Mouse (Mus musculus) brain, embryonic 18.5 days (tissue): ENCODE data around the gene Ddit4.
"Not testable (repeated sequence)": the region's sequence is repeated elsewhere in the genome, so short reads cannot be mapped to it uniquely, and the experiment has no call there.

Experiments used
- DNase-seq: peaks from one replicate; pipeline ENCODE4 v3.0.0-alpha.2; 2012; ENCODE audit warnings: low read depth, low spot score

Gene Ddit4

GRCm38 (mm10) chr10:59951211-59952151, at the start of gene Ddit4:
Gene Ddit4, minus strand, starts transcription at chr10:59951834.
- DNase-seq: peak; percentile 97

GRCm38 (mm10) chr10:59999057-59999456, 47.4 kb upstream of the Ddit4 start:
- no peak for DNase-seq

- DNase-seq: no peak
These were observed 46.0 kb upstream of the Ddit4 start for GRCm38 (mm10) chr10:59997591-59997990.

DNA sequence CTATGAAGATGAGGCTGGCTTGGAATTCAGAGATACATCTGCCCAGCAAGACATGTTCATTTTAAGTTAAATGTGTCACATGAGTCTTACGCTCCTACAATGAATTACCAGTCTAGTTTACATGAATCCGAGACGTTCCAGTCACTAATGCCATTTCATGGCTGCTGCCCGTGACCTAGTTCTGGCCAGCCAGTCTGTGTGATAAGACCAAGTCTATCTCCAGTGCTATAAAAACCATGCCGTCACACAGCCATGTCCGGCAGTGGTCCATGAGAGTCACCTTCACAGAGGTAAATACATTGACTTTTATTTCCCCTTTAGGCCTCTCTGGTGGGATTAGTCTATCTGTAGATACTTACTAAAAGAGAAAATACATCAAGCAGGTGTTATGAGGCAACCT, 44.3 kb upstream of the Ddit4 start:
- DNase-seq: no peak

DNA sequence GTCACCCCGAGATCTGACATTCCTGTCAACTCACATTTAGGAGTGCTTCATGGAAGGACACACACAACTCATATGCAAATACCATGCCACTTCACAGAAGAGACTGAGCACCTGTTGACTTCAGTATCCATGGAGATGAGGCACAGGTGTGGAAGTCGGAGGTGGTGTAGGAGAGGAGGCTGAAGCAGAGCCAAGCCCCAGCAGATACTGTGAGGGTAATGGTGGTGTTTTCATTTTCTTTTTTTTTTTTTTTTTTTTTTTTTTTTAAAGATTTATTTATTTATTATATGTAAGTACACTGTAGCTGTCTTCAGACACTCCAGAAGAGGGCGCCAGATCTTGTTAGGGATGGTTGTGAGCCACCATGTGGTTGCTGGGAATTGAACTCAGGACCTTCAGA, 42.2 kb upstream of the Ddit4 start:
- not testable (repeated sequence) for DNase-seq

DNA sequence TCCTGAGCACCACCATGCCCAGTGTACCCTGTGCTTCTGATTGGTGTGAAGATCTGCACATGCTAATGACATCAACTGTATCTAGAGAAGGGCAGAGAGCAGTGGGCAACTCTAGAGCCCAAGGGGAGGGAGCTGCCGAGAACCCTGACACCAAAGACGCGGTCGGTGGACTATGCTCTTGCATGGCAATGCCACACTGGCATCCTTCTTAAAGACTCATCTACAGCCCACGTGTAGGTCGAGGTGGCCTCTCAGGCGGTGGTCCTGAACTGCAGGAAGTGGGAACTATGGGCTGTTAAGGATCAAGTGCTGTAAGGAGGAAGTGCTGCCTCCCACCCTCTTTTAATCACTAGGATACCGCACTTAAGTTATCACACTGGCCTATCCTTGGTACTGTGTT, 40.4 kb upstream of the Ddit4 start:
- DNase-seq: no peak

- DNase-seq: no peak
These were observed 39.7 kb upstream of the Ddit4 start for GRCm38 (mm10) chr10:59991262-59991880.

DNA sequence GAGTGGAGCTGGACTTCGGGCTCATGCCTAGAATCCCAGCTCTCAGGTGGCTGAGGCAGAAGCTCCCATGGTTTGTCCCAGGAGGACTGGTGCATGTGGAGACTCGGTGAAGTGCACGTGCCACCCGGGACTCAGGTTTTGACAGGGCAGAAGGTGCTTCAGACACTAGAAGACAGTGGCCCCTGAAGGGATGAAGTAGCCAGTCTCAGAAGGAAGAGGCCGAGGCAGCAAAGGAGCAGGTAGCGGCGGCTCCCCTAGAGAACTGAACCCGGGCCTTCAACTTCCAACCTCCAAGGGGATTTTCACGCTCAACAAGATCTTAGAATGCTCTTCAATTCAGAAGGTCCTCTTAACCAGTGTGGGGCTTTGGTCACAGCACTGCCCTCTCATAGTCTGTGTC, 38.8 kb upstream of the Ddit4 start:
- DNase-seq: no peak

- DNase-seq: no peak
These were observed 36.4 kb upstream of the Ddit4 start for GRCm38 (mm10) chr10:59988036-59988435.

GRCm38 (mm10) chr10:59982379-59982873, 30.8 kb upstream of the Ddit4 start:
- DNase-seq: no peak

GRCm38 (mm10) chr10:59981792-59982191, 30.2 kb upstream of the Ddit4 start:
- no peak for DNase-seq

DNA sequence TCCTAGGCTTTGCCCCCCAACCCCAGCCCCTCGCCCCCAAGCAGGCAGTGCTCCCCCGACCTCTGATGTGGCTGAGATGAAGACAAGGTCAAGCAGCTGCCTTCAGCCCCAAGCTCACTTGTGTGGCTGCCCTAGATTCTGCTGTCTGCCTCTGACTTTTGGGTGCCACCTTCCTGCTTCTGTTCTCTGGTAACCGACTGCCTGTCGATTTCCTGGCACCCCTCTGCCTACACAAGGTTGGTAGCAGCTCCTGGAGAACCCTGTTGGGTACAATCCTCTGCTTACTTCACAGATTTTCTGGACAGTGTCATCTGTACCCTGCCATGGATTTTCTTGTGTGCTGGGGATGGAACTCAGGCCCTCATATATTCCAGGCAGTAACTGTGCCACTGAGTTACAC, 29.7 kb upstream of the Ddit4 start:
- no peak for DNase-seq

DNA sequence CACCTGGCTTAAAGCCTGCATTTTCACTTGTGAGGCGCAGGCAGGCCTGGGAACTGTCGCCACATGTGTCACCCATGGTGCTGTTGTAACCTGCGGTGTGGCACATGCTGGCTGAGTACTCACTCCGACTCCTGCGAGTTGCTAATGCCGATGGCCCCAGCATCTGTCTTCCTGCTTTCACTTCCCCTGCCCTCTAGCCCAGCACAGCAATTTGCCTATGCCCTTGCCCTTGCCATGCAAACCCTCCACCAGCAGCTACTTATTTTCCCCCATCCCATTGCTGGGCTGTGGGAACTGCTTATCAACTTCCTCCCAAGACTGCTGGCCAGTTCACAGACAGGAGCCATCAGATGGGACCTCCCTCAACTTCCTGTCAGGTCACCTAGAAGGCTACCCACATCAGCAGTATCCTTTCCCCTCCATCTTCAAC, 29.2 kb upstream of the Ddit4 start:
- DNase-seq: no peak

DNA sequence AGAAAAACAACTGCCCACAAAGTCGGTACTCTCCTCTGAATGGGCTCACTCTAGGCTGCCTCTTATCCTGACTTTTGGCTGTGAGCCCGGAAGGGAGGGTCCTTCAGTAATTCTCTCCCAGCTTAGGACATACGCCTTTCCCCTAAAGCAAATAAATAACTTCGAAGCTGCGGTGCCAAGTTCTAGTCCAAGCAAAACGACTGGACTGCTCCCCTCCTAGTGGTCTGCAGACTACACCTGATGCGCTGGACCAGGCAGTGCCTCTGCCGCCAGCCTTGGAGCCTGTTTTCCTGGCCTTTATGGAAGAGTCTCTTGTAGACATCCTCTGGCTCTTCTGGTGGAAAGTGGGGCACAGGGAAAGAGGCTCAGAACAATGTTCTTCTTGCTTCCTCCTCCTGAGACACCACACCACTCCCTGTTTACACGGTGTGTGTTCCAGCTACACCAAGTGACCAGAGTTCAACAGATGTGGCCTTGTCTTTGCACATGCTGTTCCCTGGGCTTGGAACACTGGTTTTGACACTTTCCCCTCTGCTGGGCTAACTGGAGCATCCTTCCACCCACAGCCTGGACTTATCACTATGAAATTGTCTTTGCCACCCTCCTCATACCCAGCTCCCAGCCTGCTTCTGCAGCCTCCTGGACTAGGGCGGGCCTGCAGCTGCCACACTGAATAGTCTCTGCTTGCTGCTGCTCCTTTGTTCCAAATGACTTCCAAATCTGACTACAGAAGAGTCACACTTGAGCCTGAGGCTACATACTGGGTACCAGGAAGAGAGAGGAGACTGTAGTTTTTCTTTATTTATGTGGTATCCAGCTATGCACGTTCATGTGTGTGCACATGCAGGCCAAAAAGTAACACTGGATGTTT, 27.5 kb upstream of the Ddit4 start:
- no peak for DNase-seq

DNA sequence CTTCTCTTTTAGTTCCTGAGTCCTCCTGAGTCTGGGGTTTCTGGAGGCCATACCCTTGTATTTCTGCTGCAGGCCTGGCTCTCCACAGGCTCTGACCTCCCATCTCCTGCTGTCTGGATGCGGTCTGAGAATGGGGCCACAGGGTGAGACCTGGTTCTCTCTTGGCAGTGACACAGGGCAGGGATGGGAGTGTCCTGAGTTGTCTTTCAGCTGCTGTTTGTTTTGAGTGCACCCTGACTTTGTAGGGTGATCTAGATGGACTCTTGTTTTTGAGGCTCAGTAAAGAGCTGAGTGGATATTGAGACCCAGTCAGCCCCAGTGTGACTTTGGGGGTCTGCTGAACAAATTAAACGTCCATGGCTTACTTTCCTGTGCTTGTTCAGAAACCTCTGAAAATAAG, 26.8 kb upstream of the Ddit4 start:
- no peak for DNase-seq

DNA sequence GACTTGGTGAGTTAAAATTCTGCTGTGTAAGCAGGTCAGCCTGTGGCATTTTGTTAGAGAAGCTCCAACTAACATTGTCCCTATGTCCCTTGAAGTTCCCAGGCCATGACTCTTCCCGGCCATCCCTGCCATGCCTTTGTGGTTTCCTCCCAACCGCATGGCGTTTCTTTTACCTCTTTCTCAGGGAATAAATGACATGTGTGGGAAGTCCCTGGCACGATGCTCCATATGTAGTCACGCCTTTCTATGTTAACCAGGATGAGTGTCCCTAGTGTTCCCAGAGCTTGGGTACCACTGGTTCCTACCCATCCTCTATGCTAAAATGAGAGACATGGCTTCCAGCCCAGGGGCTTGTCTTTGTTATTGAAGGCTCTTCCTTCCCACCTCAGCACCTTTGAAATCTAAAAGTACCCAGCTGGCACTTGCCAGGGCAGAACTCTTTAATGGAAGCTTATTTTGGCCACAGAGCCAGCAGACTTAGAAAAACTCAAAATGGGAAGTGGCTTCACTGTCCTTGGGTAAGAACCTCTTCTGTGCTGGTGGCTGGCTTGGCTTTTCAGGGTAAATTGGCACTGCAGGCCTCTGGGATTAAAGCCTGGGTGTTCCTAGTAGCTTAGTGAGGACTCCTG, 26.2 kb upstream of the Ddit4 start:
- no peak for DNase-seq

- no peak for DNase-seq
These were observed 25.5 kb upstream of the Ddit4 start for GRCm38 (mm10) chr10:59977141-59977540.

DNA sequence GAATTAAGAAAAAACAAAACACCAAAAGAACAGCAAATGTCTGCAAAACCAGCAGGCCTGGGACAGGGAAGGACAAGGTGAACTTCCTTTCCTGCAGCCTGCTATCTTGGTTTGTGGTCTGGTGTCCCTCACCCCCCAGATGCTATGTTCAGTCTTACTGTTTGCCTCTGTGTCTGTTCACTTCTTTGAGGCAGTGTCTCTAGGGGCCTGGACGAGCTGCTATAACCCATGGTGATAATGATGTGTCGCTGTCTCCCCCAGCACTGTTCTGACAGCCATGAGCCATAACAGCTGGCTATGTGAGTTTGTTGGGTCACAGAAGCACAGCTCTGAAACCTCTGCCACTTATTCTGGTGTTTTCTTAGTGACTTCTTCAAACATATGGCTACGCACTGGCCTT, 23.2 kb upstream of the Ddit4 start:
- DNase-seq: no peak

- no peak for DNase-seq
These were observed 22.6 kb upstream of the Ddit4 start for GRCm38 (mm10) chr10:59974191-59974664.

DNA sequence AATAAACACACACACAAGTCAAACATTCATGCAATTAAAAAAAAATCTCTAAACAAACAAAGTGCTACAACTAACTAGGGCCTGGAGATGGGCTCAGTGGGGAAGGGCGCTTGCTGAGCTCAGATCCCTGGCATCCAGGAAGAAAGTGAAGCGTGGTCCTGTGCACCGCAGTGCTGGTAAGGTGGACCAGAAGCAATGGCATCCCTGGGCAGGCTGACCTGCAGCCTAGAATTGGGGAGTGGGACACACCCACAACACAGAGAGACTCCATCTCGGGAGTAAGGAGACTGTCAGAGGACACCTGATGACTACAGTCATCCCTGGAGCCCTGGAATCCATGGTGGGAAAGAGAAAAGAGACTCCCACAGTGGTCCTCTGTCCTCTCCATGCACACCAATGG, 21.8 kb upstream of the Ddit4 start:
- no peak for DNase-seq

DNA sequence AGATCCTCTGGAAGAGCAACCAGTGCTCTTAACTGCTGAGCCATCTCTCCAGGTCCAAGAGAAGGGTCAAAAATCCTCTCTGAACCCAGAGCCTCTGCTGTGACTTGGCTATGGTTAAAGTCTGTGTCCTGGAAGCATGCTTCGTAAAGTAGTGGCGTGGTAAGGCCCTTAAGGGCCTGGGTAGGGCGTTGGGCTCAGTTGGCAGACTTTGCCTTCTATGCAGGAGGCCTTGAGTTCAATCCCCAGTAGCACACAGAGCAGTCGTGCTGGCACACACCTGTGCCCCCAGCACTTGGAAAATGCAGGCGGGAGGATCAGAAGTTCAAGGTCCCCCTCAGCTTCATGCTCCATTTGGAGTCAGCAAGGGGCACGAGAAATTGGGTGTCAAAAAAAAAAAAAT, 21.4 kb upstream of the Ddit4 start:
- DNase-seq: no peak
